ENCODE assay signal across 24 mouse cellular contexts in the genomic region with DNA sequence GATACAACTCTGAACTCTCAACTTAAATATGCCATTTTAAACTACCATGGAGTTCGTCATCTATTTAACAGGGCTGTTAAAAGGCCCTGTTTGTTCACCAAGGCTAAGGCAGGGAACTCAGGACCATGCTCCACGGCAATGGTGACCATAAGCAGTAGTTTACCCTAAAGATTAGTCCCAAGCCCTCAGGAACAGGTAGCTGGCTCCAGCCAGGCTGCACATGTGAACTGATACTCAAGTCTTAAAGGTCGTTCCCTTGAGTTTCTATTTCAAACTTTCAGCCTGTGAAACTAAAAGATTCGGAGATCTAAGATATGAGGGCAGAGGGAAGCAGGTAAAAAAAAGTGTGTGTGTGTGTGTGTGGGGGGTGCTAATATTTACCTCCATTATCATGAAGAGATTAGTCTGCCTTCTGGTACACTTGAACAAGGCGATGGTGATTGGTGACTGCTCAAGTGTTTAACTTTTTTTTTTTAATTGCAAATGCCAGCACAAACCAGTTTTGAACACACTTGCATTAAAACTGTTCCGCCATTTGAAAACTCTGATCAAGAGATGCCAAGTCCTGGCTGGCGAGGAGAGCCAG.
DNase-seq lines count a peak whose midpoint lies in the region; ATAC-seq and TF ChIP-seq lines count a peak whose summit lies in the region.
"Had no signal": no experiment of that assay in that cellular context is flagged by ENCODE, and none has a peak within 500 bp of the region (broad histone marks: within the 10 kb centered on the region; RNA-seq: fewer than 3 reads in every experiment).

No protein-coding gene starts in this region.

- intact Hi-C loops in left cerebral cortex, postnatal 36 days (cut with DNase I): no loop called here

- peak overlapping the region; percentile 71 for H3K27ac ChIP-seq in kidney, embryonic 14.5 days (ENCODE audit: low read depth, low read length)
- peak overlapping the region; percentile 15; the same call in 1 of the 2 replicates for H3K27ac ChIP-seq in kidney, postnatal 0 days
- peak overlapping the region; percentile 91 for H3K27ac ChIP-seq in stomach, embryonic 16.5 days (ENCODE audit: low read length)
- H3K27ac ChIP-seq: embryonic facial prominence, embryonic 12.5 days; embryonic facial prominence, embryonic 15.5 days; gastrocnemius, adult 2 months; hindbrain, embryonic 10.5 days; hindbrain, embryonic 13.5 days had no signal

- no peaks in the 10 kb centered on the region for H3K4me1 ChIP-seq in kidney, embryonic 14.5 days (ENCODE audit: control insufficient read depth, insufficient read depth, low read length)
- peaks cover 3% of the 10 kb centered on the region; the same call in 1 of the 2 replicates for H3K4me1 ChIP-seq in kidney, postnatal 0 days (replicated peaks; ENCODE audit: insufficient read depth, low read length)
- H3K4me1 ChIP-seq in stomach, embryonic 16.5 days (ENCODE audit: control insufficient read depth, insufficient read depth, low read length): no peaks in the 10 kb centered on the region
- H3K4me1 ChIP-seq: embryonic facial prominence, embryonic 12.5 days; embryonic facial prominence, embryonic 15.5 days; hindbrain, embryonic 10.5 days had no signal

- H3K4me3 ChIP-seq in kidney, embryonic 14.5 days (ENCODE audit: low read length): no peak overlapping the region
- H3K4me3 ChIP-seq in kidney, postnatal 0 days (replicated peaks; ENCODE audit: low read depth, low read length): no peak overlapping the region
- H3K4me3 ChIP-seq in stomach, embryonic 16.5 days (replicated peaks; ENCODE audit: low read length): no peak overlapping the region
- H3K4me3 ChIP-seq: embryonic facial prominence, embryonic 12.5 days; embryonic facial prominence, embryonic 15.5 days; gastrocnemius, adult 2 months; hindbrain, embryonic 10.5 days; hindbrain, embryonic 13.5 days had no signal

- peaks cover 4% of the 10 kb centered on the region; the same call in 1 of the 2 replicates for H3K9me3 ChIP-seq in kidney, embryonic 14.5 days (ENCODE audit: control insufficient read depth, low read length)
- H3K9me3 ChIP-seq in kidney, postnatal 0 days (replicated peaks; ENCODE audit: low read length): no peaks in the 10 kb centered on the region
- no peaks in the 10 kb centered on the region for H3K9me3 ChIP-seq in stomach, embryonic 16.5 days (replicated peaks; ENCODE audit: control insufficient read depth, low read length)
- H3K9me3 ChIP-seq: embryonic facial prominence, embryonic 12.5 days; embryonic facial prominence, embryonic 15.5 days; hindbrain, embryonic 13.5 days had no signal

- no peaks in the 10 kb centered on the region for H3K36me3 ChIP-seq in kidney, embryonic 14.5 days (ENCODE audit: control insufficient read depth, insufficient read depth, low read length)
- no peaks in the 10 kb centered on the region for H3K36me3 ChIP-seq in kidney, postnatal 0 days (ENCODE audit: insufficient read depth, low read length)
- H3K36me3 ChIP-seq in stomach, embryonic 16.5 days (ENCODE audit: control insufficient read depth, insufficient read depth, low read length): no peaks in the 10 kb centered on the region
- H3K36me3 ChIP-seq: embryonic facial prominence, embryonic 12.5 days; embryonic facial prominence, embryonic 15.5 days; hindbrain, embryonic 10.5 days; hindbrain, embryonic 13.5 days had no signal

- no peak overlapping the region for H3K4me2 ChIP-seq in kidney, embryonic 14.5 days (replicated peaks; ENCODE audit: low read depth, low read length)
- H3K4me2 ChIP-seq in kidney, postnatal 0 days (ENCODE audit: low read length): no peak overlapping the region
- H3K4me2 ChIP-seq in stomach, embryonic 16.5 days (ENCODE audit: low read depth, low read length): no peak overlapping the region
- H3K4me2 ChIP-seq: embryonic facial prominence, embryonic 12.5 days; embryonic facial prominence, embryonic 15.5 days; heart, embryonic 11.5 days; hindbrain, embryonic 13.5 days had no signal

- H3K9ac ChIP-seq in kidney, embryonic 14.5 days (ENCODE audit: low read depth, low read length): no peak overlapping the region
- no peak overlapping the region for H3K9ac ChIP-seq in kidney, postnatal 0 days (ENCODE audit: low read depth, low read length)
- no peak overlapping the region for H3K9ac ChIP-seq in stomach, embryonic 16.5 days (ENCODE audit: low read length)
- H3K9ac ChIP-seq: embryonic facial prominence, embryonic 12.5 days; embryonic facial prominence, embryonic 15.5 days; forebrain, postnatal 0 days; hindbrain, embryonic 13.5 days had no signal

- WGBS in kidney, embryonic 14.5 days: 67% methylated on average over 7 of the region's 7 CpGs
- 62% methylated on average over 7 of the region's 7 CpGs for WGBS in kidney, postnatal 0 days
- 58% methylated on average over 7 of the region's 7 CpGs for WGBS in stomach, embryonic 16.5 days

- DNase-seq in kidney, adult 11 months: peak; percentile 20
- no peak for DNase-seq in kidney, postnatal 4 days
- DNase-seq in kidney, postnatal 14 days: no peak
- no peak for DNase-seq in kidney, postnatal 0 days (ENCODE audit: low spot score)
- DNase-seq in left cerebral cortex, postnatal 36 days (ENCODE audit: low spot score in 2 of 2): no peak
- no peak for DNase-seq in yolk sac, embryonic 10.5 days (ENCODE audit: low spot score)
- DNase-seq: adrenal gland, postnatal 25 days; cerebellum, adult 18-20 months; cerebellum, adult 9-10 months; cerebellum, postnatal 25 days; forebrain, postnatal 0 days; gastrocnemius, adult 2 months; gastrocnemius, postnatal 14 days; heart, adult 11 months; heart, postnatal 36 days had no signal

- TF ChIP-seq CTCF in kidney, postnatal 0 days (IDR thresholded peaks at IDR 0.05; ENCODE audit: low read depth): no peak

- H3K27me3 ChIP-seq in kidney, embryonic 14.5 days (ENCODE audit: control insufficient read depth, insufficient read depth, low read length): no peaks in the 10 kb centered on the region
- H3K27me3 ChIP-seq in kidney, postnatal 0 days (ENCODE audit: insufficient read depth, low read length): no peaks in the 10 kb centered on the region
- no peaks in the 10 kb centered on the region for H3K27me3 ChIP-seq in stomach, embryonic 16.5 days (ENCODE audit: control insufficient read depth, insufficient read depth, low read length)
- H3K27me3 ChIP-seq: embryonic facial prominence, embryonic 12.5 days; embryonic facial prominence, embryonic 15.5 days; hindbrain, embryonic 13.5 days had no signal

- ATAC-seq in kidney, embryonic 14.5 days (ENCODE audit: low FRiP score, low TSS enrichment): 0 out of 2 replicates have a peak, but pooled peaks have one; percentile 49
- ATAC-seq in kidney, postnatal 0 days (replicated peaks; ENCODE audit: low FRiP score, low read depth): peak; percentile 43
- ATAC-seq in stomach, embryonic 16.5 days (ENCODE audit: insufficient read depth, low FRiP score): peak; percentile 80
- ATAC-seq: activated CD4-positive, CD25-positive, alpha-beta regulatory T cell, adult 4 months; forebrain, embryonic 14.5 days had no signal

Comparison
In these comparisons a context has a peak if more than half of its experiments do, and no peak if none do; other contexts are left out.
1. H3K27ac ChIP-seq: peak in every context shown above with its lines; median percentile 91 in stomach, embryonic 16.5 days; 71 in kidney, embryonic 14.5 days; 15 in kidney, postnatal 0 days.